Mouse (Mus musculus) hindbrain, embryonic 16.5 days (tissue): ENCODE measurements around the gene Sorcs2. TPM values are rescaled to one million over a fixed set of nuclear protein-coding genes. Genes with fewer than 3 reads are reported as not detected.

Experiments
- ATAC-seq: fragments of 200-750 bp; cut with Nextera tagmentation; 2 replicates; pipeline ENCODE4 v1.8.0; 2017; ENCODE audit warnings: moderate TSS enrichment, moderate library complexity
- H3K27ac ChIP-seq: fragments of 300-500 bp; sonication (generic); 2 replicates; pipeline ENCODE4 v1.5.1; 2014; ENCODE audit warnings: low read depth, mild to moderate bottlenecking, control low read depth, low read length, moderate library complexity
- H3K27me3 ChIP-seq: fragments of 300-500 bp; sonication (generic); replicated peaks from 2 replicates; pipeline ENCODE4 v1.6.1; 2014; ENCODE audit warnings: low read length; ENCODE audit not compliant: control insufficient read depth, insufficient read depth
- H3K36me3 ChIP-seq: fragments of 300-500 bp; sonication (generic); 2 replicates; pipeline ENCODE4 v1.6.1; 2014; ENCODE audit warnings: mild to moderate bottlenecking, low read length, moderate library complexity, mixed read lengths; ENCODE audit not compliant: control insufficient read depth, insufficient read depth
- H3K4me1 ChIP-seq: fragments of 300-500 bp; sonication (generic); 2 replicates; pipeline ENCODE4 v1.6.1; 2014; ENCODE audit warnings: low read depth, low read length; ENCODE audit not compliant: control insufficient read depth, insufficient read depth
- H3K4me2 ChIP-seq: fragments of 300-500 bp; sonication (generic); 2 replicates; pipeline ENCODE4 v1.6.1; 2014; ENCODE audit warnings: mild to moderate bottlenecking, low read length, control low read depth, moderate library complexity
- H3K4me3 ChIP-seq: fragments of 300-500 bp; sonication (generic); 2 replicates; pipeline ENCODE4 v1.5.1; 2014; ENCODE audit warnings: mild to moderate bottlenecking, low read length, control low read depth, moderate library complexity
- H3K9ac ChIP-seq: fragments of 300-500 bp; sonication (generic); 2 replicates; pipeline ENCODE4 v1.6.1; 2014; ENCODE audit warnings: low read depth, mild to moderate bottlenecking, control low read depth, low read length, moderate library complexity
- H3K9me3 ChIP-seq: fragments of 300-500 bp; sonication (generic); 2 replicates; pipeline ENCODE4 v1.6.1; 2014; ENCODE audit warnings: mild to moderate bottlenecking, low read length, moderate library complexity; ENCODE audit not compliant: control insufficient read depth
- WGBS: fragments of 180-500 bp; shearing (Covaris S2); extraction: QIAGEN DNeasy Blood & Tissue Kit; methylation state at CpG from one replicate; pipeline ENCODE4 v1.1.7; 2014; 5-methylcytosine and 5-hydroxymethylcytosine counted together
- polyA plus RNA-seq: library from polyadenylated mRNA; unstranded; fragments of >200 nt; fragmentation: Nextera tagmentation; extraction: Ambion mirVana; gene quantifications from 2 replicates; pipeline ENCODE4 v1.2.1, GENCODE M21; 2015

Gene Sorcs2
- polyA plus RNA-seq, 1 experiment from 2014 or later: 11.8 TPM

- H3K36me3 ChIP-seq: no peaks in the 10 kb centered on the region
- H3K4me3 ChIP-seq: no peak overlapping the region
- H3K27me3 ChIP-seq: no peaks in the 10 kb centered on the region
- peak; percentile 13; the same call in 1 of the 2 replicates for ATAC-seq
- 0 out of 2 replicates have a peak overlapping the region, but pooled peaks have one; percentile 6 for H3K9ac ChIP-seq
- no peak overlapping the region for H3K4me2 ChIP-seq
- peaks cover 17% of the 10 kb centered on the region for H3K4me1 ChIP-seq
- H3K9me3 ChIP-seq: no peaks in the 10 kb centered on the region
- 38% methylated on average over 5 of the region's 5 CpGs for WGBS
- H3K27ac ChIP-seq: no peak overlapping the region
Observed at GRCm38 (mm10) chr5:36118061-36118460, 279.9 kb downstream of the Sorcs2 start.

GRCm38 (mm10) chr5:36115519-36115918 lies 282.4 kb downstream of the Sorcs2 start:
- Histone ChIP-seq H3K27me3 (no peaks in the 10 kb centered on the region), H3K4me3 (no peak overlapping the region), H3K9me3 (no peaks in the 10 kb centered on the region), H3K36me3 (no peaks in the 10 kb centered on the region), H3K9ac (no peak overlapping the region), H3K4me1 (peaks cover 14% of the 10 kb centered on the region), H3K4me2 (no peak overlapping the region), H3K27ac (no peak overlapping the region)
- 33% methylated on average over 7 of the region's 7 CpGs for WGBS
- ATAC-seq: no peak

GRCm38 (mm10) chr5:36113696-36114095 lies 284.2 kb downstream of the Sorcs2 start:
- no peak overlapping the region for H3K9ac ChIP-seq
- H3K27me3 ChIP-seq: no peaks in the 10 kb centered on the region
- H3K4me1 ChIP-seq: peaks cover 14% of the 10 kb centered on the region
- no peak overlapping the region for H3K27ac ChIP-seq
- 95% methylated on average over 2 of the region's 2 CpGs for WGBS
- no peak overlapping the region for H3K4me2 ChIP-seq
- H3K4me3 ChIP-seq: no peak overlapping the region
- H3K36me3 ChIP-seq: no peaks in the 10 kb centered on the region
- no peak for ATAC-seq
- no peaks in the 10 kb centered on the region for H3K9me3 ChIP-seq

DNA sequence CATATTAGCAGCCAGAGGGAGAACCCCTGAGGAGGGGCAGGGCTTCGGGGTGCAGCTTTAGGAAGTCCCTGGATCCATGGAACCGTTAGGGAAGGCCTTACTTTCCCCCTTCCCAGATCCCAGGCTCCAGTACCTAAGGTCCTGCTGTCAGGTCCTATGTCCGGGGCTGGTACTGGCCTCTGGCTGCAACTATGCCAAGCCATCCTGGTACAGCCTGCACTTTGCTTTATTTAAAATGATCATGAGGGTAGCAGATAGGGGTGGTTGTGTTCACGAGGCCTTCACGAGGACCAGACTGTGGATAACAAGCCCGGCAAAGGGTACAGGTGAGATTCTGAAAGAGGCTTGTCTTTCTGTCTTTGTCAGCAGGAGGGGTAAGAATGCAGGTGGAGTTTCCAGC lies 285.2 kb downstream of the Sorcs2 start:
- H3K4me2 ChIP-seq: no peak overlapping the region
- no peak overlapping the region for H3K4me3 ChIP-seq
- H3K4me1 ChIP-seq: peaks cover 6% of the 10 kb centered on the region
- no peaks in the 10 kb centered on the region for H3K36me3 ChIP-seq
- H3K27ac ChIP-seq: no peak overlapping the region
- no peak for ATAC-seq
- no peaks in the 10 kb centered on the region for H3K9me3 ChIP-seq
- WGBS: 76% methylated on average over 6 of the region's 6 CpGs
- H3K9ac ChIP-seq: no peak overlapping the region
- no peaks in the 10 kb centered on the region for H3K27me3 ChIP-seq

- ATAC-seq: no peak
- Histone ChIP-seq H3K36me3 (no peaks in the 10 kb centered on the region), H3K9ac (no peak overlapping the region), H3K4me1 (peaks cover 3% of the 10 kb centered on the region; the same call in 1 of the 2 replicates), H3K4me2 (no peak overlapping the region), H3K27me3 (no peaks in the 10 kb centered on the region), H3K27ac (no peak overlapping the region), H3K9me3 (no peaks in the 10 kb centered on the region), H3K4me3 (no peak overlapping the region)
- 66% methylated on average over 3 of the region's 3 CpGs for WGBS
Observed at GRCm38 (mm10) chr5:36111516-36111915, 286.4 kb downstream of the Sorcs2 start.

DNA sequence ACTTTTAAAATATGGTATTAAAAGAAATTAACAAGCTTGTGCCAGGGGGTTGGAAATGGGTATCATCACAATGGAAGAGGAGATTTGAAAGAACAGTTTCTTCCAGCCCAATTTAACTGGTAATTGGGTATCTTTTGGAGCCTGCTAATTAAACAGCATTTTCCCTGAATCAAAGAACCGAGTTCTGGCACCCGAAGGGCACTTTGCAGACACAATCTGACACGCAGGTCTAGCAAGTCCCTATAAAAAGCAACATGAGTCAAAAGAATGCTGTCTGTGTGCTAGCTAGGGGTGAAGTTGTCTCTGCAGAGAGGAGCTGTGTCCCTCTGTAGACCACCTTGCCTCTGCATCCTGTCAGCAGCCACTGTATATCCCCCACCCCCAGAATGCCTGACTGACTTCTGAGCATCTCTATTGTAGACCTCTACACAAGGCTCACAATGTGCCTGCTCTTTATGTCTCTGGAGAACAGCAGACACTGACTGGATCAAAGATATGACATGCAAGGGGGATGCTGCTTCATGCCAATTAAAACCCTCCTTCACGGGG lies 289.5 kb downstream of the Sorcs2 start:
- Histone ChIP-seq H3K27ac (no peak overlapping the region), H3K9me3 (no peaks in the 10 kb centered on the region), H3K9ac (no peak overlapping the region), H3K4me1 (no peaks in the 10 kb centered on the region), H3K4me3 (no peak overlapping the region), H3K36me3 (no peaks in the 10 kb centered on the region), H3K27me3 (no peaks in the 10 kb centered on the region), H3K4me2 (no peak overlapping the region)
- ATAC-seq: 0 out of 2 replicates have a peak, but pooled peaks have one; percentile 22
- WGBS: 48% methylated on average over 4 of the region's 4 CpGs

- 93% methylated on average over 2 of the region's 2 CpGs for WGBS
- ATAC-seq: no peak
- no peaks in the 10 kb centered on the region for H3K27me3 ChIP-seq
Observed at GRCm38 (mm10) chr5:36103483-36103882, 294.5 kb downstream of the Sorcs2 start.

GRCm38 (mm10) chr5:36101129-36101528 lies 296.8 kb downstream of the Sorcs2 start:
- H3K27me3 ChIP-seq: no peaks in the 10 kb centered on the region
- H3K4me3 ChIP-seq: no peak overlapping the region
- 67% methylated on average over 10 of the region's 10 CpGs for WGBS
- no peaks in the 10 kb centered on the region for H3K36me3 ChIP-seq
- no peak overlapping the region for H3K4me2 ChIP-seq
- H3K4me1 ChIP-seq: peaks cover 4% of the 10 kb centered on the region
- H3K9ac ChIP-seq: no peak overlapping the region
- no peak for ATAC-seq
- no peaks in the 10 kb centered on the region for H3K9me3 ChIP-seq
- no peak overlapping the region for H3K27ac ChIP-seq

More at GRCm38 (mm10) chr5:36103483-36103882, 294.5 kb downstream of the Sorcs2 start:
- Histone ChIP-seq H3K4me2 (no peak overlapping the region), H3K9me3 (no peaks in the 10 kb centered on the region), H3K4me3 (no peak overlapping the region), H3K9ac (no peak overlapping the region), H3K36me3 (no peaks in the 10 kb centered on the region), H3K27ac (no peak overlapping the region), H3K4me1 (no peaks in the 10 kb centered on the region)

- Histone ChIP-seq H3K27ac (no peak overlapping the region), H3K9me3 (no peaks in the 10 kb centered on the region), H3K27me3 (no peaks in the 10 kb centered on the region), H3K4me1 (peaks cover 8% of the 10 kb centered on the region), H3K4me2 (no peak overlapping the region), H3K36me3 (no peaks in the 10 kb centered on the region), H3K4me3 (no peak overlapping the region), H3K9ac (no peak overlapping the region)
- WGBS: 66% methylated on average over 3 of the region's 3 CpGs
- no peak for ATAC-seq
Observed at GRCm38 (mm10) chr5:36100488-36100887, 297.5 kb downstream of the Sorcs2 start.
